Mouse (Mus musculus) cerebellum, adult (tissue): ENCODE results near the gene Lrrn4cl.
A peak's percentile ranks its signal among the peaks of the same experiment; 100 is the strongest.
"Not testable (repeated sequence)": the region's sequence is repeated elsewhere in the genome, so short reads cannot be mapped to it uniquely, and the experiment has no call there.

Source experiments
- ATAC-seq: cut with Nextera tagmentation; 2 replicates; pipeline ENCODE4 v1.9.2; 2017; ENCODE audit warnings: mild to moderate bottlenecking, moderate library complexity, mixed read lengths; ENCODE audit not compliant: insufficient number of reproducible peaks, low FRiP score, low TSS enrichment

Gene Lrrn4cl

GRCm38 (mm10) chr19:8872266-8872840, 21.8 kb downstream of the Lrrn4cl start:
- ATAC-seq = no peak

- no peak for ATAC-seq
These were observed 24.5 kb downstream of the Lrrn4cl start for GRCm38 (mm10) chr19:8875031-8875430.

GRCm38 (mm10) chr19:8880311-8881033, 29.9 kb downstream of the Lrrn4cl start, which contains the start of gene Uqcc3:
Gene Uqcc3 (minus strand): TSS chr19:8880923.
- ATAC-seq = peak; percentile 82

GRCm38 (mm10) chr19:8881034-8881392, 30.4 kb downstream of the Lrrn4cl start:
- ATAC-seq = no peak

- ATAC-seq = no peak
These were observed 33.0 kb downstream of the Lrrn4cl start, which contains the start of the genes Lbhd1 and Gm49403 for GRCm38 (mm10) chr19:8883616-8884015. Gene Lbhd1 (plus strand): TSS chr19:8883732. Gene Gm49403 (plus strand): TSS chr19:8883930.

- no peak for ATAC-seq
These were observed 36.5 kb downstream of the Lrrn4cl start for GRCm38 (mm10) chr19:8886916-8887584.

- ATAC-seq = no peak
These were observed 37.3 kb downstream of the Lrrn4cl start for GRCm38 (mm10) chr19:8887585-8888463.

- ATAC-seq = peak; percentile 94
These were observed 38.2 kb downstream of the Lrrn4cl start, which contains the start of the genes 1810009A15Rik and Gm49416 for GRCm38 (mm10) chr19:8888511-8889385. Gene 1810009A15Rik (plus strand): TSS chr19:8888853. Gene Gm49416 (plus strand): TSS chr19:8888926.

- peak; percentile 47; the same call in 1 of the 2 replicates for ATAC-seq
These were observed 42.5 kb downstream of the Lrrn4cl start, which contains the start of gene Ints5 for GRCm38 (mm10) chr19:8892829-8893766. Gene Ints5 (plus strand): TSS chr19:8893005.

GRCm38 (mm10) chr19:8895397-8895960, 44.9 kb downstream of the Lrrn4cl start:
- no peak for ATAC-seq

- not testable (repeated sequence) for ATAC-seq
These were observed 45.7 kb downstream of the Lrrn4cl start for GRCm38 (mm10) chr19:8896231-8896630.

- ATAC-seq = peak; percentile 6; the same call in 1 of the 2 replicates
These were observed 46.8 kb downstream of the Lrrn4cl start for GRCm38 (mm10) chr19:8897211-8897864.

GRCm38 (mm10) chr19:8897865-8898495, 47.4 kb downstream of the Lrrn4cl start, which contains the start of gene Ganab:
Gene Ganab (plus strand): TSS chr19:8898071.
- peak; percentile 97 for ATAC-seq

GRCm38 (mm10) chr19:8898576-8898975, 48.0 kb downstream of the Lrrn4cl start:
- no peak for ATAC-seq

GRCm38 (mm10) chr19:8899079-8899478, 48.5 kb downstream of the Lrrn4cl start:
- no peak for ATAC-seq

GRCm38 (mm10) chr19:8903412-8903811, 52.8 kb downstream of the Lrrn4cl start:
- ATAC-seq = no peak
